Mouse (Mus musculus) c-Kit-negative CD71-positive TER-119-positive erythroid progenitor cells, embryonic 14.5 days (primary cell): Measurements from ENCODE around the gene Il1f9.
"Not testable (repeated sequence)": the region's sequence is repeated elsewhere in the genome, so short reads cannot be mapped to it uniquely, and the experiment has no call there.

Experiments used
- DNase-seq: peaks from one replicate; pipeline ENCODE4 v3.0.0-alpha.2; 2013; ENCODE audit warnings: low read depth, low spot score

Il1f9 gene

GRCm38 (mm10) chr2:24186176-24186575 lies at the start of gene Il1f9:
Gene Il1f9 (plus strand): TSS chr2:24186476.
- DNase-seq: no peak

GRCm38 (mm10) chr2:24152861-24153260 lies 33.4 kb upstream of the Il1f9 start, which contains the start of gene Il1f8:
Gene Il1f8 (plus strand): TSS chr2:24153161.
- DNase-seq: no peak

- not testable (repeated sequence) for DNase-seq
Observed at GRCm38 (mm10) chr2:24181683-24182331, 4.5 kb upstream of the Il1f9 start.

- not testable (repeated sequence) for DNase-seq
Observed at GRCm38 (mm10) chr2:24182423-24183147, 3.7 kb upstream of the Il1f9 start.

- not testable (repeated sequence) for DNase-seq
Observed at GRCm38 (mm10) chr2:24184092-24184491, 2.2 kb upstream of the Il1f9 start.

GRCm38 (mm10) chr2:24187585-24187984 lies 1.3 kb downstream of the Il1f9 start:
- DNase-seq: no peak

- DNase-seq: no peak
Observed at GRCm38 (mm10) chr2:24188189-24188588, 1.9 kb downstream of the Il1f9 start.

- no peak for DNase-seq
Observed at GRCm38 (mm10) chr2:24215118-24215517, 28.8 kb downstream of the Il1f9 start, which contains the start of gene Il1f6. Gene Il1f6 (plus strand): TSS chr2:24215418.

GRCm38 (mm10) chr2:24227191-24227590 lies 40.9 kb downstream of the Il1f9 start:
- no peak for DNase-seq
